22 mouse cellular contexts compared by ENCODE assay signal in genomic region chr5:54024610-54025009, GRCm38 (mm10). TPM values are rescaled to one million over a fixed set of nuclear protein-coding genes. Genes with fewer than 3 reads are reported as not detected.
DNase-seq lines count a peak whose midpoint lies in the region; ATAC-seq and TF ChIP-seq lines count a peak whose summit lies in the region.
"Had no signal": no experiment of that assay in that cellular context is flagged by ENCODE, and none has a peak within 500 bp of the region (broad histone marks: within the 10 kb centered on the region; RNA-seq: fewer than 3 reads in every experiment).

No protein-coding gene starts in this region.

- H3K9me3 ChIP-seq in midbrain, embryonic 11.5 days (ENCODE audit: control insufficient read depth, low read length), result no peaks in the 10 kb centered on the region
- no peaks in the 10 kb centered on the region for H3K9me3 ChIP-seq in midbrain, embryonic 10.5 days (replicated peaks)
- no peaks in the 10 kb centered on the region for H3K9me3 ChIP-seq in MEL (replicated peaks; ENCODE audit: insufficient read depth, low read length)
- H3K9me3 ChIP-seq in intestine, embryonic 15.5 days, result no peaks in the 10 kb centered on the region
- H3K9me3 ChIP-seq in stomach, postnatal 0 days (ENCODE audit: control insufficient read depth, low read length), result no peaks in the 10 kb centered on the region
- H3K9me3 ChIP-seq in hindbrain, embryonic 10.5 days, result no peaks in the 10 kb centered on the region
- H3K9me3 ChIP-seq: forebrain, embryonic 15.5 days; hindbrain, embryonic 12.5 days; limb, embryonic 15.5 days had no signal

- H3K79me2 ChIP-seq in MEL (ENCODE audit: control insufficient read depth, insufficient read depth, low read length, poor library complexity), result peaks cover 9% of the 10 kb centered on the region; the same call in 1 of the 2 replicates

- no peak overlapping the region for H3K9ac ChIP-seq in midbrain, embryonic 11.5 days (ENCODE audit: low read length)
- H3K9ac ChIP-seq in MEL (ENCODE audit: control insufficient read depth, low read depth, low read length, poor library complexity, severe bottlenecking), result no peak overlapping the region; the same call in 1 of the 2 replicates
- no peak overlapping the region for H3K9ac ChIP-seq in intestine, embryonic 15.5 days
- H3K9ac ChIP-seq in stomach, postnatal 0 days (ENCODE audit: low read length), result no peak overlapping the region
- H3K9ac ChIP-seq: forebrain, embryonic 15.5 days; hindbrain, embryonic 12.5 days; limb, embryonic 15.5 days had no signal

- TF ChIP-seq EP300 in MEL (IDR thresholded peaks at IDR 0.05; ENCODE audit: low read depth in 1 of 2, low read length in 2 of 2), result no peak
- TF ChIP-seq EP300 in stomach, postnatal 0 days (optimal IDR thresholded peaks at IDR 0.05), result no peak

- no peak overlapping the region for H3K4me3 ChIP-seq in midbrain, embryonic 11.5 days (ENCODE audit: low read depth, low read length)
- H3K4me3 ChIP-seq in midbrain, embryonic 10.5 days, result no peak overlapping the region
- H3K4me3 ChIP-seq in MEL (ENCODE audit: control insufficient read depth in 1 of 2, insufficient read depth in 1 of 2, low read depth in 2 of 2, low read length in 2 of 2), result peak overlapping the region in 1 of 2 experiments; percentile 7; a peak in 1 of 4 replicates
- H3K4me3 ChIP-seq in intestine, embryonic 15.5 days (replicated peaks), result no peak overlapping the region
- H3K4me3 ChIP-seq in stomach, postnatal 0 days (ENCODE audit: low read depth, low read length), result no peak overlapping the region
- H3K4me3 ChIP-seq in hindbrain, embryonic 10.5 days, result no peak overlapping the region
- H3K4me3 ChIP-seq: forebrain, embryonic 15.5 days; hindbrain, embryonic 12.5 days; layer of hippocampus, adult 2 months; limb, embryonic 15.5 days had no signal

- H3K4me1 ChIP-seq in midbrain, embryonic 11.5 days (ENCODE audit: control insufficient read depth, insufficient read depth, low read length), result no peaks in the 10 kb centered on the region
- peaks cover 8% of the 10 kb centered on the region for H3K4me1 ChIP-seq in midbrain, embryonic 10.5 days
- H3K4me1 ChIP-seq in MEL (ENCODE audit: control insufficient read depth in 1 of 2, insufficient read depth in 2 of 2, low read length in 2 of 2), result peaks cover 11 to 13% of the 10 kb centered on the region in 2 experiments
- H3K4me1 ChIP-seq in intestine, embryonic 15.5 days (replicated peaks), result 0 out of 2 replicates have a peak, but pooled peaks cover under 1% of the 10 kb centered on the region
- H3K4me1 ChIP-seq in stomach, postnatal 0 days (replicated peaks; ENCODE audit: control insufficient read depth, insufficient read depth), result no peaks in the 10 kb centered on the region
- no peaks in the 10 kb centered on the region for H3K4me1 ChIP-seq in hindbrain, embryonic 10.5 days (replicated peaks)
- H3K4me1 ChIP-seq: forebrain, embryonic 15.5 days; hindbrain, embryonic 12.5 days had no signal

- no peak for TF ChIP-seq RAD21 in MEL (IDR thresholded peaks at IDR 0.05; ENCODE audit: low read depth, low read length)

- H3K4me2 ChIP-seq in midbrain, embryonic 11.5 days, result no peak overlapping the region
- H3K4me2 ChIP-seq in intestine, embryonic 15.5 days (replicated peaks), result no peak overlapping the region
- H3K4me2 ChIP-seq in stomach, postnatal 0 days (replicated peaks; ENCODE audit: low read depth), result no peak overlapping the region
- H3K4me2 ChIP-seq: forebrain, embryonic 15.5 days; heart, embryonic 11.5 days; hindbrain, embryonic 12.5 days; limb, embryonic 15.5 days had no signal

- no peaks in the 10 kb centered on the region for H3K36me3 ChIP-seq in midbrain, embryonic 11.5 days (ENCODE audit: control insufficient read depth, insufficient read depth, low read length)
- H3K36me3 ChIP-seq in midbrain, embryonic 10.5 days, result no peaks in the 10 kb centered on the region
- peaks cover 0 to 21% of the 10 kb centered on the region in 2 experiments; a peak in 2 of 4 replicates for H3K36me3 ChIP-seq in MEL (ENCODE audit: control insufficient read depth in 1 of 2, insufficient read depth in 2 of 2, low read length in 2 of 2)
- no peaks in the 10 kb centered on the region for H3K36me3 ChIP-seq in intestine, embryonic 15.5 days
- no peaks in the 10 kb centered on the region for H3K36me3 ChIP-seq in stomach, postnatal 0 days (ENCODE audit: control insufficient read depth, insufficient read depth, low read length)
- H3K36me3 ChIP-seq in hindbrain, embryonic 10.5 days, result no peaks in the 10 kb centered on the region
- H3K36me3 ChIP-seq: forebrain, embryonic 15.5 days; hindbrain, embryonic 12.5 days; limb, embryonic 15.5 days had no signal

- TF ChIP-seq POLR2A in MEL (IDR thresholded peaks at IDR 0.05; ENCODE audit: control insufficient read depth in 1 of 2, insufficient read depth in 1 of 2, low read depth in 1 of 2, low read length in 2 of 2, poor library complexity in 1 of 2), result no peak

- WGBS in midbrain, embryonic 11.5 days, result 61% methylated on average over 3 of the region's 3 CpGs
- WGBS in midbrain, embryonic 10.5 days, result 71% methylated on average over 3 of the region's 3 CpGs
- WGBS in intestine, embryonic 15.5 days, result 47% methylated on average over 3 of the region's 3 CpGs
- WGBS in stomach, postnatal 0 days, result 39% methylated on average over 3 of the region's 3 CpGs
- WGBS in hindbrain, embryonic 10.5 days, result 80% methylated on average over 3 of the region's 3 CpGs

- TF ChIP-seq CTCF in MEL (IDR thresholded peaks at IDR 0.05 in 2 of 3, conservative IDR thresholded peaks at IDR 0.05 in 1 of 3; ENCODE audit: control insufficient read depth in 1 of 3, insufficient read depth in 1 of 3, low read depth in 2 of 3, low read length in 3 of 3, poor library complexity in 1 of 3, severe bottlenecking in 1 of 3), result no peak
- TF ChIP-seq CTCF in stomach, postnatal 0 days (IDR thresholded peaks at IDR 0.05; ENCODE audit: low read depth), result no peak

- H3K27me3 ChIP-seq in midbrain, embryonic 11.5 days (ENCODE audit: control insufficient read depth, insufficient read depth, low read length), result no peaks in the 10 kb centered on the region
- H3K27me3 ChIP-seq in midbrain, embryonic 10.5 days (ENCODE audit: low read depth, poor library complexity, severe bottlenecking), result no peaks in the 10 kb centered on the region
- no peaks in the 10 kb centered on the region for H3K27me3 ChIP-seq in MEL (ENCODE audit: control insufficient read depth in 1 of 2, insufficient read depth in 2 of 2, low read length in 2 of 2)
- H3K27me3 ChIP-seq in intestine, embryonic 15.5 days (replicated peaks), result no peaks in the 10 kb centered on the region
- H3K27me3 ChIP-seq in stomach, postnatal 0 days (ENCODE audit: control insufficient read depth, insufficient read depth, low read length), result no peaks in the 10 kb centered on the region
- no peaks in the 10 kb centered on the region for H3K27me3 ChIP-seq in hindbrain, embryonic 10.5 days (ENCODE audit: insufficient read depth, poor library complexity, severe bottlenecking)
- H3K27me3 ChIP-seq: forebrain, embryonic 15.5 days; hindbrain, embryonic 12.5 days; limb, embryonic 15.5 days; Patski had no signal

- peak; percentile 71 for DNase-seq in midbrain, embryonic 11.5 days (ENCODE audit: low spot score, missing footprints)
- DNase-seq in midbrain, embryonic 10.5 days (ENCODE audit: low spot score), result no peak
- DNase-seq in MEL (ENCODE audit: low read depth, low spot score), result peak; percentile 68
- peak; percentile 53 for DNase-seq in stomach, postnatal 0 days (ENCODE audit: low spot score)
- DNase-seq in hindbrain, embryonic 10.5 days (ENCODE audit: low spot score), result no peak
- no peak for DNase-seq in B cell, adult 2 months
- no peak for DNase-seq in frontal cortex, postnatal 10 days (ENCODE audit: low spot score in 2 of 2)
- DNase-seq: adrenal gland, postnatal 25 days; cerebellum, adult 11-12 months; cerebellum, postnatal 14 days; embryo, embryonic 11 days; heart, postnatal 10 days; kidney, adult 18-20 months; thymus, postnatal 4 days had no signal

- no peak overlapping the region for H3K27ac ChIP-seq in midbrain, embryonic 11.5 days (ENCODE audit: low read depth, low read length)
- H3K27ac ChIP-seq in midbrain, embryonic 10.5 days (replicated peaks), result no peak overlapping the region
- peak overlapping the region; percentile 9; the same call in 1 of the 2 replicates for H3K27ac ChIP-seq in MEL (ENCODE audit: control insufficient read depth, low read depth, low read length)
- no peak overlapping the region for H3K27ac ChIP-seq in intestine, embryonic 15.5 days
- no peak overlapping the region; the same call in 1 of the 2 replicates for H3K27ac ChIP-seq in stomach, postnatal 0 days (replicated peaks)
- H3K27ac ChIP-seq in hindbrain, embryonic 10.5 days, result no peak overlapping the region
- H3K27ac ChIP-seq: forebrain, embryonic 15.5 days; hindbrain, embryonic 12.5 days; kidney, postnatal 0 days; layer of hippocampus, adult 2 months; limb, embryonic 15.5 days had no signal

- no peak for ATAC-seq in midbrain, embryonic 11.5 days (ENCODE audit: low FRiP score)
- peak; percentile 59; the same call in 1 of the 2 replicates for ATAC-seq in intestine, embryonic 15.5 days
- ATAC-seq in stomach, postnatal 0 days (ENCODE audit: low FRiP score, low TSS enrichment), result peak; percentile 98
- ATAC-seq: forebrain, embryonic 15.5 days; Patski had no signal

TF ChIP-seq in MEL, 35 proteins besides CTCF, POLR2A, EP300 and RAD21 (continues in another document):
- TF ChIP-seq ZNF384 (IDR thresholded peaks at IDR 0.05; ENCODE audit: low read depth, low read length) (no peak), CHD2 (IDR thresholded peaks at IDR 0.05; ENCODE audit: low read length) (no peak), USF1 (IDR thresholded peaks at IDR 0.05; ENCODE audit: low read depth, low read length) (no peak), ZMIZ1 (IDR thresholded peaks at IDR 0.05; ENCODE audit: low read depth, low read length) (no peak), SIN3A (IDR thresholded peaks at IDR 0.05; ENCODE audit: low read length) (no peak), MEF2A (IDR thresholded peaks at IDR 0.05; ENCODE audit: extremely low read depth, insufficient replicate concordance, low read depth, low read length, poor library complexity, severe bottlenecking) (no peak), POLR2AphosphoS5 (IDR thresholded peaks at IDR 0.05; ENCODE audit: borderline replicate concordance, low read depth, low read length) (no peak), GATA1 (IDR thresholded peaks at IDR 0.05; ENCODE audit: low read depth, low read length) (no peak), JUND (IDR thresholded peaks at IDR 0.05; ENCODE audit: low read depth, low read length) (no peak)

RNA-seq across cellular contexts. Expression of gene Stim2, which starts 26.3 kb away (rescaled TPM):
- polyA plus RNA-seq in midbrain, embryonic 11.5 days (2014; fragmentation: Nextera tagmentation; extraction: Ambion mirVana), result 23.1 and 24.0 TPM in 2 replicates
- 12.5 and 16.7 TPM in 2 replicates for polyA plus RNA-seq in midbrain, embryonic 10.5 days (2016; fragmentation: Nextera tagmentation; extraction: Ambion mirVana)
- total RNA-seq in MEL (2012; rRNA removed), result 11.7 and 14.5 TPM in 2 replicates
- polyA plus RNA-seq in MEL (2012; ENCODE audit: insufficient read depth in 1 of 2, insufficient read length in 2 of 2, low read depth in 1 of 2, low replicate concordance in 2 of 2, missing spikeins in 1 of 2), result 10 to 100 TPM in 1 of 2 experiments, not detected in 1; 18.6 TPM
- polyA plus RNA-seq in intestine, embryonic 15.5 days (2015; fragmentation: Nextera tagmentation; extraction: Ambion mirVana), result 16.1 and 17.8 TPM in 2 replicates
- polyA plus RNA-seq in stomach, postnatal 0 days (2015; fragmentation: Nextera tagmentation; extraction: Ambion mirVana), result 14.0 TPM in 2 replicates
- 13.9 and 14.7 TPM in 2 replicates for polyA plus RNA-seq in hindbrain, embryonic 10.5 days (2016; fragmentation: Nextera tagmentation; extraction: Ambion mirVana)

Comparison
In these comparisons a context has a peak if more than half of its experiments do, and no peak if none do; other contexts are left out.
1. DNase-seq: peak in midbrain, embryonic 11.5 days (single experiment), MEL (single experiment) and stomach, postnatal 0 days (single experiment); none in midbrain, embryonic 10.5 days (single experiment), hindbrain, embryonic 10.5 days (single experiment), B cell, adult 2 months (0 of 2) and frontal cortex, postnatal 10 days (0 of 2).